Mouse (Mus musculus) neural tube, embryonic 12.5 days (tissue): ENCODE data around the gene Deup1. TPM values are rescaled to one million over a fixed set of nuclear protein-coding genes. Genes with fewer than 3 reads are reported as not detected.
"Not testable (repeated sequence)": the region's sequence is repeated elsewhere in the genome, so short reads cannot be mapped to it uniquely, and the experiment has no call there.

Experiments used
- ATAC-seq: fragments of 200-750 bp; cut with Nextera tagmentation; 2 replicates; pipeline ENCODE4 v1.8.0; 2017; ENCODE audit warnings: low read depth, mild to moderate bottlenecking, moderate TSS enrichment, moderate library complexity; ENCODE audit not compliant: low FRiP score
- H3K27ac ChIP-seq: fragments of 300-500 bp; sonication (generic); 2 replicates; pipeline ENCODE4 v1.5.1; 2016
- H3K27me3 ChIP-seq: fragments of 300-500 bp; sonication (generic); replicated peaks from 2 replicates; pipeline ENCODE4 v1.6.1; 2016; ENCODE audit warnings: mild to moderate bottlenecking
- H3K36me3 ChIP-seq: fragments of 300-500 bp; sonication (generic); 2 replicates; pipeline ENCODE4 v1.6.1; 2016; ENCODE audit warnings: mild to moderate bottlenecking
- H3K4me1 ChIP-seq: fragments of 300-500 bp; sonication (generic); 2 replicates; pipeline ENCODE4 v1.6.1; 2016
- H3K4me2 ChIP-seq: fragments of 300-500 bp; sonication (generic); replicated peaks from 2 replicates; pipeline ENCODE4 v1.6.1; 2016; ENCODE audit warnings: mild to moderate bottlenecking
- H3K4me3 ChIP-seq: fragments of 300-500 bp; sonication (generic); 2 replicates; pipeline ENCODE4 v1.5.1; 2016
- H3K9ac ChIP-seq: fragments of 300-500 bp; sonication (generic); 2 replicates; pipeline ENCODE4 v1.6.1; 2016; ENCODE audit warnings: mild to moderate bottlenecking
- H3K9me3 ChIP-seq: fragments of 300-500 bp; sonication (generic); 2 replicates; pipeline ENCODE4 v1.6.1; 2016; ENCODE audit warnings: mild to moderate bottlenecking
- WGBS: fragments of 180-500 bp; shearing (Covaris S2); methylation state at CpG from one replicate; pipeline ENCODE4 v1.1.7; 2016; 5-methylcytosine and 5-hydroxymethylcytosine counted together
- polyA plus RNA-seq: library from polyadenylated mRNA; unstranded; fragments of >200 nt; fragmentation: Nextera tagmentation; extraction: Ambion mirVana; gene quantifications from 2 replicates; pipeline ENCODE4 v1.2.1, GENCODE M21; 2016

Deup1 gene
- polyA plus RNA-seq, 1 experiment from 2014 or later: 0.16 TPM

- no peaks in the 10 kb centered on the region for H3K9me3 ChIP-seq
- H3K4me3 ChIP-seq: no peak overlapping the region
- no peak overlapping the region for H3K4me2 ChIP-seq
- WGBS: 88% methylated on average over 9 of the region's 9 CpGs
- no peak overlapping the region for H3K27ac ChIP-seq
- H3K4me1 ChIP-seq: no peaks in the 10 kb centered on the region
- no peaks in the 10 kb centered on the region for H3K27me3 ChIP-seq
- no peak overlapping the region for H3K9ac ChIP-seq
- ATAC-seq: no peak
- H3K36me3 ChIP-seq: no peaks in the 10 kb centered on the region
Measured at GRCm38 (mm10) chr9:15584209-15584608, 43.5 kb downstream of the Deup1 start.

- Histone ChIP-seq H3K4me2 (no peak overlapping the region), H3K9me3 (no peaks in the 10 kb centered on the region)
- WGBS: 97% methylated on average over 5 of the region's 5 CpGs
Measured at GRCm38 (mm10) chr9:15582026-15582425, 45.7 kb downstream of the Deup1 start.

GRCm38 (mm10) chr9:15580176-15580575, 47.6 kb downstream of the Deup1 start:
- Histone ChIP-seq H3K36me3 (no peaks in the 10 kb centered on the region), H3K9me3 (no peaks in the 10 kb centered on the region), H3K4me1 (no peaks in the 10 kb centered on the region), H3K27me3 (no peaks in the 10 kb centered on the region), H3K4me3 (no peak overlapping the region), H3K4me2 (no peak overlapping the region), H3K27ac (no peak overlapping the region), H3K9ac (no peak overlapping the region)
- 56% methylated on average over 6 of the region's 6 CpGs for WGBS
- ATAC-seq: no peak

More at GRCm38 (mm10) chr9:15582026-15582425, 45.7 kb downstream of the Deup1 start:
- H3K27me3 ChIP-seq: no peaks in the 10 kb centered on the region
- ATAC-seq: no peak
- no peak overlapping the region for H3K9ac ChIP-seq
- no peak overlapping the region for H3K27ac ChIP-seq
- H3K4me3 ChIP-seq: no peak overlapping the region
- no peaks in the 10 kb centered on the region for H3K4me1 ChIP-seq
- no peaks in the 10 kb centered on the region for H3K36me3 ChIP-seq

- WGBS: 94% methylated on average over 9 of the region's 9 CpGs
- no peak overlapping the region for H3K4me2 ChIP-seq
Measured at GRCm38 (mm10) chr9:15578946-15579345, 48.8 kb downstream of the Deup1 start.

GRCm38 (mm10) chr9:15578427-15578826, 49.3 kb downstream of the Deup1 start:
- ATAC-seq: no peak
- H3K4me2 ChIP-seq: no peak overlapping the region
- no peaks in the 10 kb centered on the region for H3K4me1 ChIP-seq
- no peak overlapping the region for H3K9ac ChIP-seq
- no peak overlapping the region for H3K27ac ChIP-seq
- no peak overlapping the region for H3K4me3 ChIP-seq
- no peaks in the 10 kb centered on the region for H3K36me3 ChIP-seq
- 79% methylated on average over 1 of the region's 1 CpGs for WGBS
- H3K27me3 ChIP-seq: no peaks in the 10 kb centered on the region
- no peaks in the 10 kb centered on the region for H3K9me3 ChIP-seq

More at GRCm38 (mm10) chr9:15578946-15579345, 48.8 kb downstream of the Deup1 start:
- ATAC-seq: no peak
- Histone ChIP-seq H3K9me3 (no peaks in the 10 kb centered on the region), H3K27me3 (no peaks in the 10 kb centered on the region), H3K4me1 (no peaks in the 10 kb centered on the region), H3K4me3 (no peak overlapping the region), H3K27ac (no peak overlapping the region), H3K9ac (no peak overlapping the region), H3K36me3 (no peaks in the 10 kb centered on the region)

GRCm38 (mm10) chr9:15574750-15575454, 52.8 kb downstream of the Deup1 start:
- no peak overlapping the region for H3K9ac ChIP-seq
- H3K4me2 ChIP-seq: no peak overlapping the region
- H3K4me1 ChIP-seq: no peaks in the 10 kb centered on the region
- H3K36me3 ChIP-seq: no peaks in the 10 kb centered on the region
- ATAC-seq: no peak
- H3K9me3 ChIP-seq: no peaks in the 10 kb centered on the region
- no peak overlapping the region for H3K27ac ChIP-seq
- WGBS: 69% methylated on average over 13 of the region's 13 CpGs
- no peak overlapping the region for H3K4me3 ChIP-seq
- no peaks in the 10 kb centered on the region for H3K27me3 ChIP-seq

- ATAC-seq: no peak
- H3K27me3 ChIP-seq: no peaks in the 10 kb centered on the region
- no peak overlapping the region for H3K4me3 ChIP-seq
- H3K4me1 ChIP-seq: no peaks in the 10 kb centered on the region
- H3K27ac ChIP-seq: no peak overlapping the region
- no peaks in the 10 kb centered on the region for H3K9me3 ChIP-seq
- H3K36me3 ChIP-seq: no peaks in the 10 kb centered on the region
- no peak overlapping the region for H3K9ac ChIP-seq
- no peak overlapping the region for H3K4me2 ChIP-seq
- 87% methylated on average over 7 of the region's 7 CpGs for WGBS
Measured at GRCm38 (mm10) chr9:15562353-15562752, 65.4 kb downstream of the Deup1 start.

- no peak for ATAC-seq
- no peaks in the 10 kb centered on the region for H3K36me3 ChIP-seq
- no peaks in the 10 kb centered on the region for H3K27me3 ChIP-seq
- no peaks in the 10 kb centered on the region for H3K9me3 ChIP-seq
- no peaks in the 10 kb centered on the region for H3K4me1 ChIP-seq
- no peak overlapping the region for H3K4me3 ChIP-seq
- no peak overlapping the region for H3K4me2 ChIP-seq
- 81% methylated on average over 3 of the region's 3 CpGs for WGBS
- H3K9ac ChIP-seq: no peak overlapping the region
- no peak overlapping the region for H3K27ac ChIP-seq
Measured at GRCm38 (mm10) chr9:15560451-15560850, 67.3 kb downstream of the Deup1 start.

- no peaks in the 10 kb centered on the region for H3K27me3 ChIP-seq
Measured at GRCm38 (mm10) chr9:15553322-15553721, 74.4 kb downstream of the Deup1 start.

GRCm38 (mm10) chr9:15551933-15552851, 75.5 kb downstream of the Deup1 start:
- Histone ChIP-seq H3K9me3 (no peaks in the 10 kb centered on the region), H3K4me2 (no peak overlapping the region), H3K27me3 (no peaks in the 10 kb centered on the region), H3K36me3 (no peaks in the 10 kb centered on the region), H3K27ac (no peak overlapping the region), H3K9ac (no peak overlapping the region), H3K4me3 (no peak overlapping the region), H3K4me1 (no peaks in the 10 kb centered on the region)
- WGBS: 85% methylated on average over 15 of the region's 15 CpGs
- ATAC-seq: no peak

More at GRCm38 (mm10) chr9:15553322-15553721, 74.4 kb downstream of the Deup1 start:
- Histone ChIP-seq H3K4me2 (no peak overlapping the region), H3K4me3 (no peak overlapping the region), H3K27ac (no peak overlapping the region), H3K9ac (no peak overlapping the region), H3K4me1 (no peaks in the 10 kb centered on the region), H3K9me3 (no peaks in the 10 kb centered on the region), H3K36me3 (no peaks in the 10 kb centered on the region)
- ATAC-seq: no peak
- WGBS: 81% methylated on average over 8 of the region's 8 CpGs

GRCm38 (mm10) chr9:15551073-15551472, 76.7 kb downstream of the Deup1 start:
- ATAC-seq, H3K4me1 ChIP-seq, H3K9ac ChIP-seq, H3K9me3 ChIP-seq, H3K4me2 ChIP-seq, H3K4me3 ChIP-seq, H3K27ac ChIP-seq, H3K36me3 ChIP-seq, H3K27me3 ChIP-seq: not testable (repeated sequence)
- 92% methylated on average over 6 of the region's 6 CpGs for WGBS

- 88% methylated on average over 4 of the region's 4 CpGs for WGBS
- ATAC-seq: no peak
- H3K4me2 ChIP-seq: no peak overlapping the region
- no peak overlapping the region for H3K27ac ChIP-seq
- no peak overlapping the region for H3K9ac ChIP-seq
- H3K27me3 ChIP-seq: no peaks in the 10 kb centered on the region
- no peaks in the 10 kb centered on the region for H3K36me3 ChIP-seq
- H3K4me1 ChIP-seq: no peaks in the 10 kb centered on the region
- no peaks in the 10 kb centered on the region for H3K9me3 ChIP-seq
- H3K4me3 ChIP-seq: no peak overlapping the region
Measured at GRCm38 (mm10) chr9:15550461-15550961, 77.2 kb downstream of the Deup1 start.
